Mouse (Mus musculus) embryonic fibroblast, embryonic 13.5 days (primary cell): Measurements from ENCODE around the gene Chst15.

Source experiments
- CTCF ChIP-seq: IDR thresholded peaks from 2 replicates; pipeline ENCODE4 v1.5.1; 2011; ENCODE audit warnings: mild to moderate bottlenecking, control low read depth, low read length, moderate library complexity, borderline replicate concordance; ENCODE audit not compliant: insufficient read depth
- POLR2A ChIP-seq: IDR thresholded peaks from 2 replicates; pipeline ENCODE4 v1.6.1; 2011; ENCODE audit warnings: low read depth, mild to moderate bottlenecking, control low read depth, low read length, moderate library complexity

DNA sequence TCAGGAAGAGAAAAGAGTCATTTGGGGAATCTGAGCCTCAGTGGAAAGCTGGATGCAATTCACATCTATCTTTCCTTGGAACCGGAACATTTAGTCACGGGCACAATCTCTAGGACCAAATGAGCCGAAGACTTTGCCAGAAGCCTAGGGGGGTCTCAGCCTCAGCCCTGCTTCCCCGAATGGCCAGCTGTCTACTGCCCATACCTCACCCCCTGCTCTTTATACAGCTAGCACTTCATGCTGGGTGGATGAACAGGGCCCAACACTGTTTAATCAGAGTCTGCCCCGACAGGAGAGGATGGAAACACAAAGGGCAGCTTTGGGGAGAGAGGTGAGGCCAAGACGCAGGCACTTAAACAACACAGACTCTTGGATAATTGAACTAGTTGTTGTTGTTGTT lies 53.8 kb downstream of the Chst15 start:
- TF ChIP-seq POLR2A (no peak), CTCF (no peak)
